Mouse (Mus musculus) cerebellum, postnatal 25 days (tissue): ENCODE data around the gene Exph5.

Experiments
- DNase-seq, 2 experiments: peaks; one replicate each; pipeline ENCODE4 v3.0.0; 2021; ENCODE audit warnings: mixed read lengths in 2 of 2

Exph5 gene

DNA sequence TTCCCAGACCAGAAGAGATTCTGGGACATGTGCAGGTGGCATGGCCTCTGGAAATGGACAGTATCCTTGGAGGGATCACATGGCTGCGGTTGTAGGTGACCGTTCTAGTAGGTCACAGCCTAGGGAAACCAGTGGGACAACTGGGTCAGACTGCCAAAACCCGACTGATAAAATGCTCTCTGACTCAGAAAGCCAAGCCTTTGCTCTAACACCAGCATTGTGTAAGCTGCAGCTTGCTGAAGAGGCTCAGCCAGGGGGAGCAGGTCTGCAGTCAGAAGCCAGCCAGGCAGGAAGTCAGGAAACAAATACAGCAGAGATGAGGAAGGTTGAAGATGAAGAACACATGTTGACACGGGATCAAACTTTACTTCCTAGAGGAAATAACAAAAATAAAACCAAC is 74.4 kb downstream of the Exph5 start:
- no peak for DNase-seq

DNA sequence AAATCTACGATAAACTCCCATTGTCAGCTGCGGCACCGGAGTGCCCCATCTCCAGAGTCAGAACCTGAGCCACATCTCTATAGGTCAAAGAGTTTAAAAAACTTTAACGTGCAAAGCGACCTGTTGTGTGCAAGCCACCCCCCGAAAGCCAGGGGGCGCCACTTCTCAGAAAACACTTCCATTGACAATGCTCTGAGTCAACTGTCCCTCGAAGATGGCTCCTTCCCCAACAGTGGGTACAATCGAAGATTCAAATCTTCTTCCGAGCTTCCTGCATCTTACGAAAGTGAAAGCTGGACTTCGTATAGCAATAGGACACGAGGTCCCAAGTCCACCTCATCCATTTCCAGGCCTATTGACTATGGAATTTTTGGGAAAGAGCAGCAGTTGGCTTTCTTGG is 75.3 kb downstream of the Exph5 start:
- peak in 1 of 2 experiments; percentile 50 for DNase-seq

DNA sequence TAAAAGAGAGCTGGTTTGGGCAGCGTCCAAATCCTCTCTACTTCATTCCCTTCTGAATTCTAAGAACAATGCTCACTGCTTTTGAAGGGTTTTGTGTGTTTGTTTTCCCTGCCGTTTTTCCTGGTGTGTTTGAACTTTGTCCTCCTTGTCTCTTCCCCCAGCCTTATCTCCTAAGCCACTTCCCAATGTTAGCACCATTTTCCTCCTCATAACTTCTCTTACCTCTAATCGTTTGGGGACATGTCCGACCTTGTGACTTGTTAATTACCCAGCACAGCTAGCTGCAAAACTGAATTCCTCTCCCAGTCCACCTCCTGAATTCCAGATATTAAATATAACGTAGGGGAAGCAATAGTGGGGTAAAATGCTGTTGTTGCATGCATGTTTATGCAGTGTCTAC is 76.1 kb downstream of the Exph5 start:
- no peak for DNase-seq

DNA sequence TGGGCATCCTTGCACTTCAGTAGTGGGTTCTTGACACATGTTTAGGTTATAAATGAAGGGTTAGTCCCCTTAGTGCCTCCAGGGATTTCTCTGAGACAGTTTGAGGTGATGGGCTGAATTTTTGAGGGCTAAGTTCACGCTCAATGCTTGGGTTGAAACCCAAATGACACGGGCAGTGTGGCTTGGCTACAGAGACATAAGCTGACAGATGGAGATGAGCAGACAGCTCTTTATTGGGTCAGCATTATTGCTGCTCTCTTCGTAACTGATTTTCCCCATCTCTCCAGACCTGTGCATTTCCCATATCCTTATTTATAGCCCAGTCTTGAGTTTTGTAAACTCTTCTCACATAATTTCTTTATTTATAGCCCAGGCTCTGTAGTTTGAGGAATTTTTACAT is 76.7 kb downstream of the Exph5 start:
- no peak for DNase-seq

DNA sequence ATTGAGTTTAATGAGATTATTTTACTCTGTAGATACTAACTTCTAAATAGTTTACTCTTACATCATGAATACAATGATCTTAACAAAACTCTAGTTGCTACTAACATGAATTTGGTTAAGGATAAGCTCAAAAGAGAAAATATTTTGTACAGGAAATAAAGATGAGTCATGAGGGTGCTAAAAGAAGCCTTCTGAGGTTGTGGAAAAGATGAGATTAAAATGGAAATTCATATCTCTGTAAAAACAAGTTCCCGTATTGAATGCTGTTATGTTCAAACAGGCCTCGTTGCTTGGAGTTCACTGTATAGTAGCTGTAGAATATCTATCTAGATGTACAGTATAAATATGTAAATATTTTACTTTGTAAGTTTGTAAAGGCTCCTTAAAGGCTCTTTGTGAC is 79.1 kb downstream of the Exph5 start:
- DNase-seq: no peak

DNA sequence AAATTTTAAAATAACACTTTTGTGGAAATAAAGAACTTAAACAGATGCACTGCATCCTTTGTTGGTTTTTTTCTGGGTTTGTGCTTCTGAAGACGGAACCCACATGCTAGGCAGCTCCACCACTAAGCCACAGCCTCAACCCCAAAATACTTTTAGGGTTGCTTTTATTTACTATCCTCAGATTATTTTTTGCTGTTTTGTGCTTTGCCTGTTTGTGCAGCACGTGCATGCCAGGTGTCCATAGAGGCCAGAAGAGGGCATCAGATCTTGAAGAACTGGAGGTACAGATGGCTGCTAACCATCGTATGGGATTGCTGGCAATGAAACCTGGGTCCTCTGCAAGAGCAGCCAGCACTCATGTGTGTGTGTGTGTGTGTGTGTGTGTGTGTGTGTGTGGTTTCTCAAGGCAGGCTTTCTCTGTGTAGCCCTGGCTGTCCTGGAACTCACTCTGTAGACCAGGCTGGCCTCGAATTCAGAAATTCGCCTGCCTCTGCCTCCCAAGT is 79.7 kb downstream of the Exph5 start:
- peak in 1 of 2 experiments; percentile 60 for DNase-seq

DNA sequence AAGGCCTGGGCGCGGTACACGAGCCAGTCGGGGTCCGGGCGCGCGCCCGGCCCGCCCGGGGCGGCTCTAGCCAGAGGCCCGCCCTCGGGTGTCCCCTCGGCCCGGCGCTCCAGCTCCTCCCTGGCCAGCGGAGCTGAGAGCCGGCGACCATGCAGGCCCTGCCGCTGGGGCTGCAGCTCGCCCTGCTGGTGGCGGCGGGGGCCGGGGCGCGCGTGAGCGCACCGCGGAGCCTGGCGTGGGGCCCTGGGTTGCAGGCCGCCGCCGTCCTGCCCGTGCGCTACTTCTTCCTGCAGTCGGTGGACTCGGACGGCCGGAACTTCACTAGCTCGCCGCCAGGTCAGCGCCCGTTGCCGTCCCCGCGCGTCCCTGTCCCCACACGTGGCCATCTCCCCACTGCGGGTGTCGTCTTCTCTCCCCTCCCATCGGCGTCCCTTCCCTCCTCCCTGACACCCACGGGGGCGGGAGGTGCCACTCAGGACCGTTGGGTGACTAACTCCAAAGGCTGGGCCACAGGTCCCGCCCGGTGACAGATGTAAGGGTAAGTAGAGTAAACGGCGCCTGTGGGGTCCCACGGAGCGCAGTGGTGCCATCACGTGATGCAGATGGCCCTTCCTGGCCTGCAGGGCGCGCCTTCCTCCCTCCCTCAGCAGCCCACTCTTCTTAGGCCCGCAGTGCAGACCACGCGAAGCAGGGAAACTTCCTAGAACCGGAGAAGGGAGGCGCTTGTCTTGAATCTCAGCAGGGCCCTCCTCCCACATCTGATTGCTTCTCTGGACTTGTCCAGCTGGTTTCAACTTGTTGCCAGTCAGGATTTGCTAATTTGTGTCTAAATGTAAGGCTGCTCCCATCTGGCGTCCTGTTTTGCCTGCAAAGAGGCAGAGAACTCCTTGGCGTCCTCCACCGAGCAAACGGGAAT is 82.7 kb downstream of the Exph5 start, which contains the start of gene Kdelc2:
Gene Kdelc2, plus strand, starts transcription at position 75 of the 916 bp plus-strand sequence.
- DNase-seq: peak; percentile 74 to 76

DNA sequence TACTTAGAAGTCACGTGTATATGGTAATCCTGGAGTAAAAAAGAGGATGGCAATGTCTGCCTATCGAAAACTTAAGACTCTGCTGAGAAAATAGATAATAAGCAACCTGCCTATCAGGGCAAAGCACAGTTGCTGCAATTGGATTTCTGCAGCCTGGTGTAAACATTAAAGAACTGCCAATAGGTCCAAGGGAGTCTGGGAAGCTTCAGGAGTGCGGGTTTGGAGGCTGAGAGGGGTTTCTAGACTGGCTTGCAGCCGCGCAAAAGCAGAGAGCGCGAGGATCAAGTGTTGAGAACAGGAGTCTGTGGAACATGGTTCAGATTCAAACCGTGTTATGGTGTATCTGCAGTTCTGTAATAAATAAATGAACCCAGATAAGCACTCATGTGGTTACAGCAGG is 83.4 kb downstream of the Exph5 start:
- no peak for DNase-seq

DNA sequence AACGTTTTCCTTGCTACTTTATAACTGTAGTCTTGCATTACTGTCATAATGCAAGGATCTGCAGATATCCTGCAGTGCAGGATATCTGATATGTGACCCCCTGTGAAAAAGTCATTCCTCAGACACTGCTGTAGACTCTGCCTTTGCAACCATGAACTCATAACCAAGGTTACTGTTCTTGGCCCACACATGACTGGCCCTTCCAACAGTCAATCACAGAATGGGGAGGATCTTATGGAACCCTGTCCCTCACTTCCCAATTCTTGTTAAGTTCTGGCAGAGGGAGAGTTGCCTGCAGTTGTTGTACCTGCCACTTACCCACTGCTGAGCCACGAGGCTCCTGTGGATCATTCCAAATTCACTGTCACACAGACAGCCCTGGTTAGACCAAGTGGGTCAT is 86.0 kb downstream of the Exph5 start:
- DNase-seq: no peak

DNA sequence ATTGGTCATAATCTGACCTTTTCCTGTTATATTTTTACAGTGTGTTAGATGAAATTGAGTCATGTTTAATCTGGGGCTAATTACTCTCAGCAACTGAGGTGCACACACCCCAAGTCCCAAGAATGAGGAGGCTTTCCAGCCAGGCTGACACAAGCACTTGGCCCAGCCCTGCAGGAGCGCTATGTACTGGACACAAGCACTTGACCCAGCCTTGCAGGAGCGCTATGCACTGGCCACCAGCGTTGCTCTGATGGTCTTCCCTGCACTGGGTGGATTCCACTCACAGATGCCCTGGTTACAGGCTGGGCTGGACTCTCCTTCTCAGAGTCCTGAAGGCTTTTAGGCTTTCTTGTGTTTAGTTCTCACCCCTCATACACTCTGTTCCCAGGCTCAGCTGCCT is 87.6 kb downstream of the Exph5 start:
- no peak for DNase-seq

DNA sequence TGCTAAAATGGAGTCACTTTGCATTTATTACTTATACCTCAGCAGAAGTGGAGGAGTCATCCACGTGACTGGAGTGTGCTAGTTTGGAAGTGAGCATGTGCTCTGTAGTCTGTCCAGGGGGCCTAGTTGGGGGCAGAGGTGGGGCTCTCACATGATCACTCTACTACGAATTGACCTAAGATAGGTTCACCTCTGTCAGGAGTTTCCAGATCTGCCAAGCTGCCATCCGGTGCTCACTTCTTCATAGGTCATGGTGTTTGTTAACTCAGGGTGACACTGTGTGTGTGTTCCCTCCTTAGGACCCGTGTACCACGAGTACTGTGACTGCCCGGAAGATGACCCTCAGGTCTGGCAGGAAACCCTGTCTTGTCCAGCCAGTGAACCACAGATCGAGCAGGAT is 88.7 kb downstream of the Exph5 start:
- DNase-seq: no peak

DNA sequence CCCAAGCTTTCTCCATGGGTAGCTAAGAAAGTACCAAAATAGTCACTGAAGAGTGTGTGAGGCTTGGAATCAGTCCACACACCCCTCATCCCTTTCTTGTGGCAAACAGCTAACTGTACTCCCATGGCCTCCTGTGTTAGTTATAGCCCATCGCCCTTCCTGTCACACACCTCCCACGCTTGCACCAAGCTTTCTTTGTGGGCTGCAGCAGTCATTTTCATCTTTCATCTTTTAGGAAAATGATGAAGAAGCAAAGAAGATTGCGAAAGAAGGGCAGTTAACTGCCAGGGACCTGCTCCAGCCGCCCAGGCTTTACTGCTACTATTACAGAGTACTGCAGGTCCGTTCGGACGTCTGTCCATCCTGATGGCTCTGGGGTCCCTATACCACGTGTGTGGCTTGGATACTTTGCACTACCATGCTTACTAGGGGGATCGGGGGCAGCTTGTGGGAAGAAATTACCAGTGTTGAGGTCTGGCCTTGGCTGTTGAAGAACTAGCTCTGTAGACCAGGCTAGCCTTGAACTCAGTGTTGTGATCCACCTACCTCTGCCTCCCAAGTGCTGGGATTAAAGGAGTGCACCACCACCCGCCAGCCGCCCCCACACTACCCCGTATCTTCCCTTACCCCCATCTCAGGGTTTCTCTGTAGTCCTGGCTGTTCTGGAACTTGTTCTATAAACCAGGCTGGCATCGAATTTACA is 96.4 kb downstream of the Exph5 start:
- no peak for DNase-seq

DNA sequence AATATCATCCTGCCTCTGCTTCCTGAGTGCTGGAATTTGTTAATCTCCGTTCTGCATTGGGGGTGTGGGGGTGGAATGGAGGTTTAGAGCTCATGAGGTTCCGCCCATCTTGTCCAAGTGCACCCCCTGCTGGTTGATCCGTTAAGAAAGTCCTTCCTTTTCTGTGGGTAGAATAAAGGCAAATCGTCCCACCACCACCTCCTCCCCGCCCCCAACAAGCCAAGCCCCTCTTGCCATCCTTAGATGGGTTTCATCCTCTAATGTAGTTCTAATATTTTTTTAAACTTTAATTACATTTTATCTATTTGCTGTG is 96.9 kb downstream of the Exph5 start:
- DNase-seq: peak; percentile 72 to 87

DNA sequence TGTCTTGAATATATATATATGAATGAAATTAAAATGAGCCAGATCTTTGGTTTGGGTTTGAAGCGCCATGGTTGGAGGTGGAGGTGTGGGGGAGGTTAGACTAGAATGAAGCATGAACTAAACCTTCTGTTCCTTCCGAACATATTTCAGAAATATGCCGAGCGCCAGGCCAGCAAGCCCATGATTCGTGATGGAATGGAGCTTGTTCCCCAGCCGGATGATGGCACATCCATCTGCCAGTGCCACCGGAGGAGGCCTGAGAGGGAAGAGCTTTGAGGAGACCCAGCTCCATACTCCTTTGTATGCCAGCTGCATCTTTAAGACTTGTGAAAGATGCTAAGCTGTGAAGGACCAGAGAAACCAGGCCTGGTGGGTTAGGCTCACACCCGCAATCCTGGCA is 98.1 kb downstream of the Exph5 start:
- DNase-seq: no peak

DNA sequence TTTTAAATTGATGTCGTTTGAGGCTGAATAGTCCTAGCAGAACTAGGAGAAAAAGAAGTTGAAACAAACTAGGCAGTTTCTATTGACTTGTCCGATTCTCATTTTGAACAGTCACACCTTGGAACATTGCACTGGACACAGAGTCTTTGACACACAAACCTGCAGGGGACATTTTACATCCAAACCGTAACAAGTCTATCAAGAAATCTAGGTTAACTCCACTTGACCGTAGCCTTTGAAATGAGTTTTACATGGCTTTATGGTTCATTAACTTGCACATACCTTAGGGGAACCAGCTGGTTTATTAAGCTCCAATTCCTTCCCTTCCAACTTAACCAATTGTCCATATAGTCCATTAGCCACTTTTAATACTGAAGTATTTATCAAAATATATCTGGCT is 99.2 kb downstream of the Exph5 start:
- no peak for DNase-seq

DNA sequence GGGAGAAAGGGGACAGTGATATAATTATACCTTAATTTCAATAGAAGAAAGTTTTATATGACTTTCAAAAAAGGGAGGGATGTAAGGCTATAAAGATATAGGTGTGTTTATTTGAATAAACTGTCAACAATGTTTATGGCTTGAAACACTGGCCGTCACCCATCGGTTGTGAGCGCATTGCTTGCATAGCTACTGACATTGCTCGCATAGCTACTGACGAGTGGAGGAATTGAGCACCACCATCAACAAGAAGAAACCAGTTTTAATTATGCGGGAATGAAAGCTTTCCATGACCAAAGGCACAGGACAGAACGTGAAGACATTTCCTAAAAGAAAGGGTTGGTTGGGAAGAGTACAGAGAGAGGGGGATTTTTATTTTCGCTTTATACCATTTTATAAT is 99.7 kb downstream of the Exph5 start:
- no peak for DNase-seq

DNA sequence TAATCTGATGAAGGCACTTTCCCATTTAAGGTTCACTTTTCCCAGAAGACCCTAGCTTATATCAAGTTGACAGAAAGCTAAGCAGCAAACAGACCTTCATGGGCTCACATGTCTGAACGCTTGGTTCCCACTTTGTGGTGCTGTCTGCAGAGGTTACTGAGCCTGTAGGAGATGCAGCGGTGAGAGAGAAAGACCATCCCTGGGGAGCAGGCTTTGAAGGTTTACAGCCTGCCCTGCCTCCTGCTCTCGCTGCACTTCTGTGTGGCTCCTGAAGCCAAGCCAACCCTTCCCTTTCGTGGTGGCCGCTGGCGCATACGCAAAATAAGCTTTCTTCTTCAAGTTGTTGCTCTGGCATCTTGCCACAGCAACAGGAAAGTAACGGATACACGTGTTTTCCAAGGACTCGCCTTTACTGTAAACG is 100.8 kb downstream of the Exph5 start, which contains the start of gene 4930550C14Rik:
Gene 4930550C14Rik, plus strand, starts transcription at position 35 of the 421 bp plus-strand sequence.
- no peak for DNase-seq

DNA sequence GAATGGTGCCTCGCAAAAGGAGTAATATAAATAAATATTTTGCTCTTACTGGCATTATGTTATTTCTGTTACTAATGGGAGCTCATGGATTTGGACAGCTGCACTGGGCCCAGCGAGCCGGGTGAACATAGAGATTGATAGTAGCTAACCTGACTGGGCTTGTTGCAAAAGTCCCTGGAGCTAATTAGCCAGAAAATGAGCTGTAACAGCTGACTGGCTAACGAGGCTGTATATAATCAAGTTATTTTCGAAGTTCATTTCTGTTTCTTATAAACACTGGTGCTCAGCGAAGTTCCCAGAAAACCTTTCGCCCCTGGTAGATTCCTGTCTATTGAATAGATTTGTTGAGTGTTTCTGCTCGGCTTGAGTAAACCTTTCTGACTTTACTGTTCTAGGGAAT is 101.5 kb downstream of the Exph5 start:
- DNase-seq: no peak

DNA sequence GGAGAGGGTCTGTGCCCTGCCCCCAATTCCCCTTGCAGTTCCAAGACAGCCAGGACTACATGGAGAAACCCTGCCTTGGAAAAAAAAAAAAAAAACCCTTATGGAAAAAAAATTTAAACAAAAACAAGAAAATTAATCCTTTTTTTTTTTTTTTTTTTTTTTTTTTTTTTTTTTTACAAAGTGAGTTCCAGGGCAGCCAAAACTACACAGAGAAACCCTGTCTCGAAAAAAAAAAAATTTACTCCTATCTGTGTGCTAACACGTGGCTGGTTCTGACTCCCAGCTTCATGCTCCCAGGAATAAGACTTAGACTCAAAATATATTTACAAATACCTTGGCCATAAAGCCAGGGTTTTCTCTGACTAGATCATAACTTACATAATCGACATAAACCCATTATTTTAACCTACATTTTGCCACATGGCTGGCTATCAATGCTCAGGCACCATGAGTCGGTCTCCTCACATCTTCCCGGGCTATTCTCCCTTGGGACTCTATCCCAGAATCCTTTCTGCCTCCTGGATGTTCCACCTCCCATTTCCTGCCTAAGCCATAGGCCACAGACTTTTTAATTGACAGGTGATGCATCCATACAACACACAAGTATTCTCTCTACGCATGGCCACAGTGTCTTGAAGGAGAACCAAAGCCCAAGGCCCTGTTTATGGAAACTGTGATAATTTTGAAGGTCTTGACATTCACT is 102.7 kb downstream of the Exph5 start:
- DNase-seq: no peak

DNA sequence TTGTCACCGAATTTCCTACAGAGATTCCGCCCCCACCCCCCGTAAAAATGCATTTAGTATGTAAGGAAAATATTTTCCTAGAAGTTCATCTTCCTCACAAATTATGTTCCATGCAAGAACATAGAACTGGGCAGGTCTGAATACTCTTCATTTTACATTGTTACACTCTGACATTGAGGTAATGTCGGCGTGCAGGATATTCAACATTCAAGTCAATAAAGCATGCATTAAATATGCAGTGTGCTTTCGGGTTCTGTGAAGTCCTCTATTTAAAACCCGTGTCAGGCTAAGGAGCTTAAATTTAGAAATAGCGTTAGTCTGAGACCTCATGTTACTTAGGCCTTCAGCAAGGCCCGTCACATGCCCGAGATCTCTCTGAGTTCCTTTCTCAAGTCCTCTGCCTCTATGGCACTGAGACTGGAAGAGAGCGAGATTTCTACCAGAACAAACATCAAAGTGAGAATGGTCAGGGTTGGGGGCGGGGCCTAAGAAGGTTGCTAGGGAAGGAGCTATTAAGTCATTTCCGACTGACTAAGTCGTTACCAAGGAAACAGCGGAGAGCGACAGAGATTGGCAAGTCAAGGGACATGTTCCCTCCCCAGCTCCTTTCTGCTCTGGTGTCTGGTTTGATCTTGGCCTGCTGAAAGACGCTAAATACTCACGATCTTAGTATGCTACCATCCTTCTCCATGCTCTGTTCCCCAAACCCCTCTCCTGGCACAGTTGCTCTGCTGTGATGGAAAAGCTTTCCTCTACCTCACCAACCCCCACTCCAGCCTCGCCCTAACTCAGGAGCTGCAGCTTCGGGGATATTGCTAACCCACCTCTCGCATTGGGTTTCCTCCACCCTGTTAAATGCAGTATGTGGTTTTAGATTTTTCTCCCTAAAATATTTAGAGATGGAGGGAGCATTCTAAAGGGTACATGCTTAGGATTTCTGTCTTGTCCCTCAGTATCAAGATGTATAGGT is 103.6 kb downstream of the Exph5 start:
- DNase-seq: peak; percentile 56 to 78

DNA sequence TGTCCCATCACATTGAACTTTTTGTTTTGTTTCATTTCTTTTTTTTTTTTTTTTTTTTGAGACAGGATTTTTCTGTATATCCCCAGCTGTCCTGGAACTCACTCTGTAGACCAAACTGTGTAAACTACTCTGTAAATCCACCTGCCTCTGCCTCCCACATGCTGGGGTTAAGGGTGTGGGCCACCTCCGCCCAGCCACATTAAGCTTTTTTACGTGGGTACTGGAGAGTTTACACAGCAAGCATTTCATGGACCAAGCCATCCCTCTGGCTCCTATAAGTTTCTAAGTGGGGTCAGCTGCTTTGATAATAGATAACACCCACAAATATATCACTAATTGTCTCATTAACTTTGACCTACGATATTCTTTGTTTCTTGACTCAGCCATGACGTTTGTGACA is 107.1 kb downstream of the Exph5 start:
- no peak for DNase-seq

DNA sequence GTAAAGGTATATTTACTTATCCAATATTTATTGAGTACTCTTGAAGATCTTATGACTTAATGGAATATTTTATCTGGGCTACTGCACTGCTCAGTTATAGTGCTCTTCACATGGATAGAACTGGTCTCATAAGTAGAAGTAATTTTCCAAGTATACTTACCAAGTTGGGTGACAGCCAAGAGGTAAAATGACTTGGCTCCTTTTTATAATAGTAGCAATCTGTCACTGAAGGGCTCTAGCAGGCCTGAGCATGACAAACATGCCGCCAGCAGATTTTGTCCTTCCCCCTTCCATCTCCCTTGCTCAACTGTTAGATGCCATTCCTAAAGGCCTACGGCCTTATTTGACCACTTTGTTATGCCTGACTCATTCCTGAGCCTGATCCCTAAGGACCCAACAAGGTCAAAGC is 107.5 kb downstream of the Exph5 start:
- DNase-seq: no peak
